Mouse (Mus musculus): Measurements from ENCODE around the gene Smim24. TPM values are rescaled to one million over a fixed set of nuclear protein-coding genes. Genes with fewer than 3 reads are reported as not detected.
A peak's percentile ranks its signal among the peaks of the same experiment; 100 is the strongest.

Gene Smim24
- total and polyA plus RNA-seq, 2 experiments from 2014 or later, result 1.4 to 3.7 TPM

DNA sequence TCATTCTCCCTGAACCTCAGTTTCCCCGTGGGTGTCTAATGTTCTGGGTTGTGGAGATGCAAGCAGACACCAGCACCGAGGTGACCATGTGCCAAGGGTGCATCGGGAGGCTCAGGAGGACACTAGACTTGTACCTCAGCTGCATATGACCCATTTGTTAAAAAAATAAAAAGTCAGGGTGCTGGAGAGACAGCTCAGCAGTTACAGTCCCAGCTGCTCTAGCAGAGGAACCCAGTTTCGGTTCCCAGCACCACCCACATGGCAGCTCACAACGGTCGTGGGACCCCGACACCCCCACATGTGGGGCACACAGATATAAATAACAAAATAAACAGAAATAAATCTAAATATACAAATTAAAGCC, 35.6 kb downstream of the Smim24 start:
- DNase-seq (ENCODE audit: low spot score) (no peak), ATAC-seq (no peak)
- H3K27me3 ChIP-seq (ENCODE audit: insufficient read depth, low read length), result no peaks in the 10 kb centered on the region
- no peak overlapping the region for H3K27ac ChIP-seq
- no peaks in the 10 kb centered on the region for H3K36me3 ChIP-seq (ENCODE audit: insufficient read depth, low read length)
- H3K4me1 ChIP-seq (ENCODE audit: insufficient read depth, low read length), result peaks cover 14% of the 10 kb centered on the region
- no peaks in the 10 kb centered on the region for H3K9me3 ChIP-seq (ENCODE audit: low read length)
- 89% methylated on average over 7 of the region's 7 CpGs for WGBS
- no peak overlapping the region for H3K4me2 ChIP-seq (ENCODE audit: low read depth, low read length)
- TF ChIP-seq CTCF (IDR thresholded peaks at IDR 0.05; ENCODE audit: low read depth), result no peak
- no peak overlapping the region for H3K4me3 ChIP-seq (ENCODE audit: low read length)
- H3K9ac ChIP-seq (replicated peaks; ENCODE audit: low read length), result no peak overlapping the region

DNA sequence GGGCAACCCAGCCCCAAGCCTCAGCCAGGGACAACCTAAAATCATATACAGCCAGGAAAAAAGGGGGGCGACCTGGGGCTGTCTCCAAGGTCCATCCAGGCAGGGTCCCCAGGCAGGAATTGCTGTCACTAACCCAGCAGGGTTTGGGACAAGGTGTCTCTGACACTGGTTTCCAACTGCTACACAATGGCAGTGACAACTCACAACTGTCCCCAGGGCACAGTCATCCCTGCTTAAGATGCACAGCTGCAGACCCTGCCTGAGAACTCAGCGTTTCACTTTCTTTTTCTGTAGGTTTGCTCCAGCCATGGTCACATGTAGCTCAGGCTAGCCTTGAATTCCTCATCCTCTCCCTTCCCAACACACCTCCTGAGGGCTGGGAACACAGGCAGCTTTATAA, 36.2 kb downstream of the Smim24 start:
- 0 out of 2 replicates have a peak overlapping the region, but pooled peaks have one; percentile 98 for H3K27ac ChIP-seq
- no peak overlapping the region for H3K9ac ChIP-seq (replicated peaks; ENCODE audit: low read length)
- ATAC-seq (no peak), DNase-seq (ENCODE audit: low spot score) (no peak)
- no peaks in the 10 kb centered on the region for H3K36me3 ChIP-seq (ENCODE audit: insufficient read depth, low read length)
- TF ChIP-seq CTCF (IDR thresholded peaks at IDR 0.05; ENCODE audit: low read depth), result no peak
- no peaks in the 10 kb centered on the region for H3K9me3 ChIP-seq (ENCODE audit: low read length)
- H3K4me3 ChIP-seq (ENCODE audit: low read length), result peak overlapping the region; percentile 84; the same call in 1 of the 2 replicates
- 19% methylated on average over 2 of the region's 2 CpGs for WGBS
- peaks cover 19% of the 10 kb centered on the region for H3K4me1 ChIP-seq (ENCODE audit: insufficient read depth, low read length)
- peak overlapping the region; percentile 80; the same call in 1 of the 2 replicates for H3K4me2 ChIP-seq (ENCODE audit: low read depth, low read length)
- no peaks in the 10 kb centered on the region for H3K27me3 ChIP-seq (ENCODE audit: insufficient read depth, low read length)

GRCm38 (mm10) chr10:81429605-81430061, 36.8 kb downstream of the Smim24 start:
- peak; percentile 75 for DNase-seq (ENCODE audit: low spot score)
- H3K4me3 ChIP-seq (ENCODE audit: low read length), result peak overlapping the region; percentile 84
- TF ChIP-seq CTCF (IDR thresholded peaks at IDR 0.05; ENCODE audit: low read depth), result 0 out of 2 replicates have a peak, but pooled peaks have one; percentile 10
- 1% methylated on average over 13 of the region's 20 CpGs for WGBS
- H3K36me3 ChIP-seq (ENCODE audit: insufficient read depth, low read length), result no peaks in the 10 kb centered on the region
- peak overlapping the region; percentile 98 for H3K27ac ChIP-seq
- 0 out of 2 replicates have a peak, but pooled peaks have one; percentile 0 for ATAC-seq
- H3K4me1 ChIP-seq (ENCODE audit: insufficient read depth, low read length), result peaks cover 17% of the 10 kb centered on the region
- H3K27me3 ChIP-seq (ENCODE audit: insufficient read depth, low read length), result no peaks in the 10 kb centered on the region
- peak overlapping the region; percentile 80 for H3K4me2 ChIP-seq (ENCODE audit: low read depth, low read length)
- no peaks in the 10 kb centered on the region for H3K9me3 ChIP-seq (ENCODE audit: low read length)
- peak overlapping the region; percentile 88 for H3K9ac ChIP-seq (replicated peaks; ENCODE audit: low read length)

DNA sequence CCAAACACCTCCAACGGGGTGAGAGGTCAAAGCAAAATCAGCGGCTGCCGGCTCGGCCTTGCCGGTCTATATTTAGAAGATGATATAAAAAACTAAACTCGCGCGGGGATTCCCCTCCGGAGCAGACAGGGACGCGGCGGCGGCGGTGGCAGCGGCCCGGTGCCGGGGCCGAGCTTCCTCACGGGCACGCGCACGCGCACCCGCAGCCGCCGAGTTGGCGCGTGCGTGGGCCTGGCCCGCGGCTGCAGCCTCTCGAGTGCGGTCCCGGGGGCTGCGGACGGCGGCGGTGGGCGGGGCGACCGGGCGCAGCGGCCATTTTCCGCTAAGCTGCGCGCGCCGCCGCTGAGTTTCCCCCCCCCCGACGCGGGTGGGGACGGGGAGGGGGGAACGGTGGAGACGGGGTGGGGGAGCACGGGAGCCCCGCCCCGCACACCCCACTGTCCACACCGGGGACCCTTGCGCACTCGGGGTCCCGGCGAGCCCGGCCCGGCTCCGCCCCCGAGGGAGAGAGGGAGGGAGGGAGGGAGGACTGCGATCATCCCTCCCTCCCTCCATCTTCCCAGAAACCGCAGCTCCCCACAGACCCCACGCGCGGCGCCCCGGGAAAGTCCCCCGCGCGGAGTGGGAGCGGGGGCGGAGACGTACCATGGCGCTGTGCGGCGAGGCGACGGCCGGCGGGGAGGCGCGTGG, 37.4 kb downstream of the Smim24 start:
- no peaks in the 10 kb centered on the region for H3K9me3 ChIP-seq (ENCODE audit: low read length)
- ATAC-seq (peak; percentile 18; the same call in 1 of the 2 replicates), DNase-seq (ENCODE audit: low spot score) (peak; percentile 93)
- no peaks in the 10 kb centered on the region for H3K27me3 ChIP-seq (ENCODE audit: insufficient read depth, low read length)
- under 1% methylated on average over 45 of the region's 89 CpGs for WGBS
- peak overlapping the region; percentile 98 for H3K27ac ChIP-seq
- TF ChIP-seq CTCF (IDR thresholded peaks at IDR 0.05; ENCODE audit: low read depth), result no peak
- H3K9ac ChIP-seq (replicated peaks; ENCODE audit: low read length), result peak overlapping the region; percentile 88
- peak overlapping the region; percentile 80 for H3K4me2 ChIP-seq (ENCODE audit: low read depth, low read length)
- H3K36me3 ChIP-seq (ENCODE audit: insufficient read depth, low read length), result no peaks in the 10 kb centered on the region
- H3K4me1 ChIP-seq (ENCODE audit: insufficient read depth, low read length), result peaks cover 22% of the 10 kb centered on the region
- H3K4me3 ChIP-seq (ENCODE audit: low read length), result peak overlapping the region; percentile 84

GRCm38 (mm10) chr10:81430831-81431525, 38.1 kb downstream of the Smim24 start:
- Histone ChIP-seq H3K36me3 (ENCODE audit: insufficient read depth, low read length) (no peaks in the 10 kb centered on the region), H3K27ac (peak overlapping the region; percentile 98), H3K4me3 (ENCODE audit: low read length) (peak overlapping the region; percentile 84), H3K4me1 (ENCODE audit: insufficient read depth, low read length) (peaks cover 27% of the 10 kb centered on the region), H3K27me3 (ENCODE audit: insufficient read depth, low read length) (no peaks in the 10 kb centered on the region), H3K4me2 (ENCODE audit: low read depth, low read length) (peak overlapping the region; percentile 80), H3K9ac (replicated peaks; ENCODE audit: low read length) (peak overlapping the region; percentile 88), H3K9me3 (ENCODE audit: low read length) (no peaks in the 10 kb centered on the region)
- no peak for TF ChIP-seq CTCF (IDR thresholded peaks at IDR 0.05; ENCODE audit: low read depth)
- ATAC-seq (peak; percentile 16; the same call in 1 of the 2 replicates), DNase-seq (ENCODE audit: low spot score) (peak; percentile 89)
- WGBS, result 1% methylated on average over 39 of the region's 70 CpGs

DNA sequence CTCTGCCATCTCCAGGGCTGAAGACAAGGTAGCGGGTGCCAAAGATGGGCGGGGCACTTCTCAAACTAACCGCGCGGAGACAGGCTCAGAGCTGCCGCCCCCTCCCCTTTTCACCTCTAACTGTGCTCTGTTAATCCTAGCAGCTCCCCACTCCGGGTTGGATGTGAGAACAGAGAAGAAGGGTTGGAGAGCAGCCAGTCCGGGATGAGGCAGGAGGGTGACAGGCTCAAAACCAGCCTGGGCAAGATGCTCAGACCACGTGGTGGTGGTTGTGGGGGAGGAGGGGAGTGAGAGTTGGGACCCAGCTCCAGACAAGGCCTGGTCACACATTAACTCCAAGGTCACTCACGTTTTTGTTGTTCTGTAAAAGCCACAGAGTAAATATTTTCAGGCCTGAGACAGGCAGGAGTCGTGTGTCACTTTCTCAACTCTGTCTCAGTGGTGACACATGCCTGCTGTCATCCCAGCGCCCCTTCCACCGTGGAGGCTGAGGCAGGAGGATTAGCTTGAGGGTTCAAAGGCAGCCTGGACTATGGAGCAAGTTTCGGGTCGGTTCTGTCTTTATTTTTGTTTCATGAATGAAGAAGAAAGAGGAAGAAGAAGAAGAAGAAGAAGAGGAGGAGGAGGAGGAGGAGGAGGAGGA, 38.8 kb downstream of the Smim24 start:
- H3K4me1 ChIP-seq (ENCODE audit: insufficient read depth, low read length), result peaks cover 31% of the 10 kb centered on the region
- peak overlapping the region; percentile 80 for H3K4me2 ChIP-seq (ENCODE audit: low read depth, low read length)
- peak; percentile 73 for DNase-seq (ENCODE audit: low spot score)
- H3K27me3 ChIP-seq (ENCODE audit: insufficient read depth, low read length), result no peaks in the 10 kb centered on the region
- H3K27ac ChIP-seq, result peak overlapping the region; percentile 98
- peak; percentile 4; the same call in 1 of the 2 replicates for ATAC-seq
- no peaks in the 10 kb centered on the region for H3K36me3 ChIP-seq (ENCODE audit: insufficient read depth, low read length)
- no peaks in the 10 kb centered on the region for H3K9me3 ChIP-seq (ENCODE audit: low read length)
- WGBS, result 17% methylated on average over 15 of the region's 15 CpGs
- H3K4me3 ChIP-seq (ENCODE audit: low read length), result peak overlapping the region; percentile 84
- peak overlapping the region; percentile 88; the same call in 1 of the 2 replicates for H3K9ac ChIP-seq (replicated peaks; ENCODE audit: low read length)
- TF ChIP-seq CTCF (IDR thresholded peaks at IDR 0.05; ENCODE audit: low read depth), result no peak

All from hindbrain, postnatal 0 days (tissue).